Mouse (Mus musculus) liver, embryonic 14.5 days (tissue): ENCODE measurements around the gene Vps29. TPM values are rescaled to one million over a fixed set of nuclear protein-coding genes. Genes with fewer than 3 reads are reported as not detected.

Experiments used
- ATAC-seq: fragments of 200-750 bp; cut with Nextera tagmentation; 2 replicates; pipeline ENCODE4 v1.8.0; 2017; ENCODE audit warnings: moderate number of reproducible peaks, mild to moderate bottlenecking, moderate library complexity; ENCODE audit not compliant: insufficient read depth
- DNase-seq, 3 experiments: peaks; one replicate each; pipeline ENCODE4 v3.0.0-alpha.2; 2012 to 2013; ENCODE audit warnings: low read depth in 3 of 3, low spot score in 3 of 3
- H3K27ac ChIP-seq: fragments of 300-500 bp; sonication (generic); 2 replicates; pipeline ENCODE4 v1.5.1; 2014; ENCODE audit warnings: moderate library complexity, mild to moderate bottlenecking, control low read depth, inconsistent platforms
- H3K27me3 ChIP-seq: fragments of 300-500 bp; sonication (generic); 2 replicates; pipeline ENCODE4 v1.6.1; 2014; ENCODE audit warnings: mild to moderate bottlenecking, low read length, moderate library complexity; ENCODE audit not compliant: control insufficient read depth, insufficient read depth
- H3K36me3 ChIP-seq: fragments of 300-500 bp; sonication (generic); replicated peaks from 2 replicates; pipeline ENCODE4 v1.6.1; 2014; ENCODE audit warnings: low read depth; ENCODE audit not compliant: control insufficient read depth, insufficient read depth
- H3K4me1 ChIP-seq, 2 experiments: fragments of 200-500 bp in 1 of 2; fragments of 300-500 bp in 1 of 2; sonication (generic) in 1 of 2; replicated peaks; 2 replicates each; pipeline ENCODE4 v1.6.1; 2012 to 2014; ENCODE audit warnings: antibody characterized with exemption in 1 of 2, inconsistent platforms in 1 of 2, low read length in 1 of 2; ENCODE audit not compliant: control insufficient read depth in 2 of 2, insufficient read depth in 2 of 2
- H3K4me2 ChIP-seq: fragments of 300-500 bp; sonication (generic); 2 replicates; pipeline ENCODE4 v1.6.1; 2014; ENCODE audit warnings: low read depth, mild to moderate bottlenecking, control low read depth, moderate library complexity
- H3K4me3 ChIP-seq, 2 experiments: fragments of 200-500 bp in 1 of 2; fragments of 300-500 bp in 1 of 2; sonication (generic) in 1 of 2; 2 replicates each; pipeline ENCODE4 v1.5.1; 2012 to 2014; ENCODE audit warnings: low read depth in 2 of 2, low read length in 2 of 2, mild to moderate bottlenecking in 2 of 2, control low read depth in 1 of 2, inconsistent platforms in 1 of 2, moderate library complexity in 1 of 2; ENCODE audit not compliant: insufficient read depth in 1 of 2
- H3K9ac ChIP-seq: fragments of 300-500 bp; sonication (generic); replicated peaks from 2 replicates; pipeline ENCODE4 v1.6.1; 2014; ENCODE audit warnings: mild to moderate bottlenecking, control low read depth, moderate library complexity
- H3K9me3 ChIP-seq: fragments of 300-500 bp; sonication (generic); 2 replicates; pipeline ENCODE4 v1.6.1; 2016; ENCODE audit warnings: low read length, mixed read lengths; ENCODE audit not compliant: control insufficient read depth
- CTCF ChIP-seq: IDR thresholded peaks from 2 replicates; pipeline ENCODE4 v1.5.1; 2016; ENCODE audit warnings: antibody characterized with exemption, low read depth, control low read depth
- EP300 ChIP-seq: IDR thresholded peaks from 2 replicates; pipeline ENCODE4 v1.6.1; 2016; ENCODE audit warnings: antibody characterized with exemption, low read depth
- WGBS: fragments of 180-500 bp; shearing (Covaris S2); extraction: QIAGEN DNeasy Blood & Tissue Kit; methylation state at CpG from one replicate; pipeline ENCODE4 v1.1.7; 2014; ENCODE audit not compliant: insufficient replicate concordance; 5-methylcytosine and 5-hydroxymethylcytosine counted together
- polyA plus RNA-seq, 2 experiments: library from polyadenylated mRNA; depleted of rRNA in 1 of 2; stranded (reverse) in 1 of 2; unstranded in 1 of 2; fragments of >200 nt; fragmentation: Nextera tagmentation in 1 of 2; extraction: Ambion mirVana in 1 of 2; gene quantifications; 2 replicates each; pipeline versions ENCODE4 v1.2.1 to v1.2.3; 2012 to 2014

Vps29 gene
- polyA plus RNA-seq, 2 experiments, result 48.1 to 130 TPM

- H3K36me3 ChIP-seq, result peaks cover 3% of the 10 kb centered on the region; the same call in 1 of the 2 replicates
- H3K4me3 ChIP-seq, result no peak overlapping the region
- 80% methylated on average over 8 of the region's 8 CpGs for WGBS
Observed at GRCm38 (mm10) chr5:122323523-122323922, 30.6 kb upstream of the Vps29 start.

GRCm38 (mm10) chr5:122324608-122325431, 29.3 kb upstream of the Vps29 start:
- 81% methylated on average over 23 of the region's 23 CpGs for WGBS
- H3K36me3 ChIP-seq, result peaks cover 3% of the 10 kb centered on the region; the same call in 1 of the 2 replicates
- no peak overlapping the region for H3K27ac ChIP-seq
- no peaks in the 10 kb centered on the region for H3K27me3 ChIP-seq
- no peak overlapping the region for H3K9ac ChIP-seq
- H3K4me2 ChIP-seq, result no peak overlapping the region
- H3K4me1 ChIP-seq, result no peaks in the 10 kb centered on the region
- H3K9me3 ChIP-seq, result no peaks in the 10 kb centered on the region
- DNase-seq (no peak), ATAC-seq (no peak)
- no peak overlapping the region for H3K4me3 ChIP-seq
- no peak for TF ChIP-seq CTCF
- TF ChIP-seq EP300, result no peak

More at GRCm38 (mm10) chr5:122323523-122323922, 30.6 kb upstream of the Vps29 start:
- DNase-seq, result no peak
- H3K27ac ChIP-seq, result no peak overlapping the region
- no peaks in the 10 kb centered on the region for H3K9me3 ChIP-seq
- TF ChIP-seq EP300 (no peak), CTCF (no peak)
- no peak for ATAC-seq
- H3K9ac ChIP-seq, result no peak overlapping the region
- H3K27me3 ChIP-seq, result no peaks in the 10 kb centered on the region
- no peak overlapping the region for H3K4me2 ChIP-seq
- no peaks in the 10 kb centered on the region for H3K4me1 ChIP-seq

- no peaks in the 10 kb centered on the region for H3K9me3 ChIP-seq
- TF ChIP-seq EP300 (no peak), CTCF (no peak)
- H3K27ac ChIP-seq, result no peak overlapping the region
- H3K27me3 ChIP-seq, result no peaks in the 10 kb centered on the region
- DNase-seq (no peak), ATAC-seq (no peak)
- no peak overlapping the region for H3K4me3 ChIP-seq
- 83% methylated on average over 8 of the region's 8 CpGs for WGBS
- peaks cover 3% of the 10 kb centered on the region; the same call in 1 of the 2 replicates for H3K36me3 ChIP-seq
- H3K4me2 ChIP-seq, result no peak overlapping the region
- no peaks in the 10 kb centered on the region for H3K4me1 ChIP-seq
- H3K9ac ChIP-seq, result no peak overlapping the region
Observed at GRCm38 (mm10) chr5:122325477-122325876, 28.7 kb upstream of the Vps29 start.

GRCm38 (mm10) chr5:122327283-122327682, 26.9 kb upstream of the Vps29 start:
- Histone ChIP-seq H3K27ac (no peak overlapping the region), H3K9ac (no peak overlapping the region), H3K27me3 (no peaks in the 10 kb centered on the region), H3K4me1 (no peaks in the 10 kb centered on the region), H3K4me2 (no peak overlapping the region), H3K4me3 (no peak overlapping the region), H3K36me3 (peaks cover 3% of the 10 kb centered on the region; the same call in 1 of the 2 replicates), H3K9me3 (no peaks in the 10 kb centered on the region)
- 74% methylated on average over 3 of the region's 3 CpGs for WGBS
- ATAC-seq (no peak), DNase-seq (no peak)
- no peak for TF ChIP-seq EP300
- no peak for TF ChIP-seq CTCF

- no peaks in the 10 kb centered on the region for H3K27me3 ChIP-seq
- no peak overlapping the region for H3K27ac ChIP-seq
- H3K4me3 ChIP-seq, result no peak overlapping the region
- TF ChIP-seq EP300, result no peak
- TF ChIP-seq CTCF, result no peak
- H3K9me3 ChIP-seq, result no peaks in the 10 kb centered on the region
- no peak overlapping the region for H3K9ac ChIP-seq
- H3K4me2 ChIP-seq, result no peak overlapping the region
- WGBS, result 66% methylated on average over 4 of the region's 4 CpGs
- no peaks in the 10 kb centered on the region; the same call in 1 of the 2 replicates for H3K36me3 ChIP-seq
- no peak for DNase-seq
- no peaks in the 10 kb centered on the region for H3K4me1 ChIP-seq
- ATAC-seq, result no peak
Observed at GRCm38 (mm10) chr5:122330269-122330668, 23.9 kb upstream of the Vps29 start.
